Mouse (Mus musculus) hindbrain, embryonic 16.5 days (tissue): ENCODE measurements around the gene Tns1. TPM values are rescaled to one million over a fixed set of nuclear protein-coding genes. Genes with fewer than 3 reads are reported as not detected.

ENCODE experiments used
- ATAC-seq: fragments of 200-750 bp; cut with Nextera tagmentation; 2 replicates; pipeline ENCODE4 v1.8.0; 2017; ENCODE audit warnings: moderate TSS enrichment, moderate library complexity
- H3K27ac ChIP-seq: fragments of 300-500 bp; sonication (generic); 2 replicates; pipeline ENCODE4 v1.5.1; 2014; ENCODE audit warnings: low read depth, mild to moderate bottlenecking, control low read depth, low read length, moderate library complexity
- H3K27me3 ChIP-seq: fragments of 300-500 bp; sonication (generic); replicated peaks from 2 replicates; pipeline ENCODE4 v1.6.1; 2014; ENCODE audit warnings: low read length; ENCODE audit not compliant: control insufficient read depth, insufficient read depth
- H3K36me3 ChIP-seq: fragments of 300-500 bp; sonication (generic); 2 replicates; pipeline ENCODE4 v1.6.1; 2014; ENCODE audit warnings: mild to moderate bottlenecking, low read length, moderate library complexity, mixed read lengths; ENCODE audit not compliant: control insufficient read depth, insufficient read depth
- H3K4me1 ChIP-seq: fragments of 300-500 bp; sonication (generic); 2 replicates; pipeline ENCODE4 v1.6.1; 2014; ENCODE audit warnings: low read depth, low read length; ENCODE audit not compliant: control insufficient read depth, insufficient read depth
- H3K4me2 ChIP-seq: fragments of 300-500 bp; sonication (generic); 2 replicates; pipeline ENCODE4 v1.6.1; 2014; ENCODE audit warnings: mild to moderate bottlenecking, low read length, control low read depth, moderate library complexity
- H3K4me3 ChIP-seq: fragments of 300-500 bp; sonication (generic); 2 replicates; pipeline ENCODE4 v1.5.1; 2014; ENCODE audit warnings: mild to moderate bottlenecking, low read length, control low read depth, moderate library complexity
- H3K9ac ChIP-seq: fragments of 300-500 bp; sonication (generic); 2 replicates; pipeline ENCODE4 v1.6.1; 2014; ENCODE audit warnings: low read depth, mild to moderate bottlenecking, control low read depth, low read length, moderate library complexity
- H3K9me3 ChIP-seq: fragments of 300-500 bp; sonication (generic); 2 replicates; pipeline ENCODE4 v1.6.1; 2014; ENCODE audit warnings: mild to moderate bottlenecking, low read length, moderate library complexity; ENCODE audit not compliant: control insufficient read depth
- WGBS: fragments of 180-500 bp; shearing (Covaris S2); extraction: QIAGEN DNeasy Blood & Tissue Kit; methylation state at CpG from one replicate; pipeline ENCODE4 v1.1.7; 2014; 5-methylcytosine and 5-hydroxymethylcytosine counted together
- polyA plus RNA-seq: library from polyadenylated mRNA; unstranded; fragments of >200 nt; fragmentation: Nextera tagmentation; extraction: Ambion mirVana; gene quantifications from 2 replicates; pipeline ENCODE4 v1.2.1, GENCODE M21; 2015

Gene Tns1
- polyA plus RNA-seq, 1 experiment from 2014 or later = 13.5 TPM

- H3K9ac ChIP-seq = no peak overlapping the region
- no peak overlapping the region for H3K27ac ChIP-seq
- no peak for ATAC-seq
- no peak overlapping the region for H3K4me2 ChIP-seq
- no peak overlapping the region for H3K4me3 ChIP-seq
- WGBS = 89% methylated on average over 6 of the region's 6 CpGs
- no peaks in the 10 kb centered on the region for H3K9me3 ChIP-seq
- peaks cover 20% of the 10 kb centered on the region for H3K4me1 ChIP-seq
- H3K36me3 ChIP-seq = no peaks in the 10 kb centered on the region
- no peaks in the 10 kb centered on the region for H3K27me3 ChIP-seq
Measured at GRCm38 (mm10) chr1:73959344-73959743, 164.9 kb downstream of the Tns1 start.

GRCm38 (mm10) chr1:73958210-73958983 is 165.9 kb downstream of the Tns1 start:
- no peak overlapping the region for H3K4me3 ChIP-seq
- no peak for ATAC-seq
- H3K36me3 ChIP-seq = no peaks in the 10 kb centered on the region
- no peak overlapping the region for H3K4me2 ChIP-seq
- H3K27me3 ChIP-seq = no peaks in the 10 kb centered on the region
- H3K9me3 ChIP-seq = no peaks in the 10 kb centered on the region
- no peak overlapping the region for H3K27ac ChIP-seq
- 48% methylated on average over 9 of the region's 9 CpGs for WGBS
- H3K4me1 ChIP-seq = peaks cover 12% of the 10 kb centered on the region
- H3K9ac ChIP-seq = no peak overlapping the region

DNA sequence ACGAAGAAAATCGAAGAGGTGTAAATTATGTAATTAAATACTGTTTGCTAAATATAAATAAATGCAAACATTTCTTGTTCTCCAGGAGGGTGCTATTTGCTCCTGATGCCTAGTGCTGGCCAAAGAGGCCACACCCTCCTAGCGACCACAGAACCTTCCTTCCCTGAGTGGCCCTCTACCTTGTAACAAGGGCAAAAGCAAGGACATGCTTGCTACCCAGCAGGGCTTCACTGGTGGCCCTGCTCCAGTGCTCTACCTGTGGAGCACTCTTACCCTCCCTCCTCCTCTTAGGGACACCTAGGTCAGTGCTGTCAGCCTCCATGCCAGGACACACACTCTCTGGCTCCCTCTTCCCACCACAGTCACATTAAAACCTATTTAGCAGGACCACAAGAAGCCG is 166.8 kb downstream of the Tns1 start:
- Histone ChIP-seq H3K9ac (no peak overlapping the region), H3K36me3 (no peaks in the 10 kb centered on the region), H3K27ac (no peak overlapping the region), H3K27me3 (no peaks in the 10 kb centered on the region), H3K4me2 (no peak overlapping the region), H3K4me3 (no peak overlapping the region), H3K4me1 (peaks cover 4% of the 10 kb centered on the region), H3K9me3 (no peaks in the 10 kb centered on the region)
- 84% methylated on average over 4 of the region's 4 CpGs for WGBS
- no peak for ATAC-seq

- no peaks in the 10 kb centered on the region for H3K36me3 ChIP-seq
- no peak overlapping the region for H3K27ac ChIP-seq
- peaks cover 4% of the 10 kb centered on the region for H3K4me1 ChIP-seq
- no peak overlapping the region; the same call in 1 of the 2 replicates for H3K9ac ChIP-seq
- no peaks in the 10 kb centered on the region for H3K27me3 ChIP-seq
- no peaks in the 10 kb centered on the region for H3K9me3 ChIP-seq
- H3K4me3 ChIP-seq = no peak overlapping the region
- ATAC-seq = no peak
- no peak overlapping the region for H3K4me2 ChIP-seq
- WGBS = 85% methylated on average over 1 of the region's 1 CpGs
Measured at GRCm38 (mm10) chr1:73956320-73956719, 167.9 kb downstream of the Tns1 start.

- H3K36me3 ChIP-seq = no peaks in the 10 kb centered on the region
- 15% methylated on average over 4 of the region's 4 CpGs for WGBS
Measured at GRCm38 (mm10) chr1:73955259-73955842, 168.9 kb downstream of the Tns1 start.

DNA sequence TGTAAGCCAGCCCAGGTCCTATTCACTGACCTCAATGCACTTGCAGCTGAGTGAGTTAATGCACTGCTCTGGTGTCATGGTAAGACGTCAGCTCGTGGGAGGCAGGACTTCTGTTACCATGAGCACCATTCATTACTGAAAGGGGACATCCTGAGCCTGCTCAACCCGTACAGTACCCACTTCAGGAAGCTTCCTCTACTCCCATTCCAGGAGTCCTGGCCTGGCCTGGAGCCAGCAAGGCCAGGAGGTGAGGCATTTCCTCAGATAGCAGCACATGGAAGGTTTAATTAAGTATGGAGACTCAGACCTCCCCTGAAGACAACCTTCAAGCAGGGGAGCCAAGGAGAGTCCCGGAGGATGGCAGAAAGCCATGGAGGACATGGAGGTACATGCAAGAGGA is 169.6 kb downstream of the Tns1 start:
- Histone ChIP-seq H3K4me2 (no peak overlapping the region), H3K9ac (no peak overlapping the region), H3K9me3 (no peaks in the 10 kb centered on the region), H3K27me3 (no peaks in the 10 kb centered on the region), H3K36me3 (no peaks in the 10 kb centered on the region), H3K27ac (peak overlapping the region; percentile 50; the same call in 1 of the 2 replicates), H3K4me1 (peaks cover 4% of the 10 kb centered on the region), H3K4me3 (no peak overlapping the region)
- ATAC-seq = no peak
- 34% methylated on average over 3 of the region's 4 CpGs for WGBS

More at GRCm38 (mm10) chr1:73955259-73955842, 168.9 kb downstream of the Tns1 start:
- Histone ChIP-seq H3K4me1 (peaks cover 4% of the 10 kb centered on the region), H3K27ac (peak overlapping the region; percentile 50; the same call in 1 of the 2 replicates), H3K4me2 (no peak overlapping the region), H3K4me3 (no peak overlapping the region), H3K9me3 (no peaks in the 10 kb centered on the region), H3K27me3 (no peaks in the 10 kb centered on the region), H3K9ac (no peak overlapping the region)
- peak; percentile 50; the same call in 1 of the 2 replicates for ATAC-seq

DNA sequence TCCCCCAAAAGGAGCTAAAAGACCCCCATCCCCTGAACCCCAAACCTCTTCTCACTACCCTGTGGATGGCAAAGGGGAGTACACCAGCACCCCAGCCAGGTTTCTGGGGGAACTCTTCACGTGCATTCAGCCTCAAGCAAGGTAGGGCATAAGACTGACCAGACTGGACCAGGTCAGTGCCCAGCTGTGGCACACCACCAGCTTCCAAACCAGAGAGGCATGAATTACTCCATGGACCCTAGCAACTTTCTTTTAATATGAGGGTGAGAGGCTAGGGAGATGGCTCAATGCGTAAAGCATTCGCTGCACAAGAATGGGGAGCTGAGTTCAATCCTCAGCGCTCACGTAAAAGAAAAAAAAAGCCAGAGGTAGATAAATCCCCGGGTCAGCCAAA is 170.2 kb downstream of the Tns1 start:
- ATAC-seq = no peak
- no peaks in the 10 kb centered on the region for H3K27me3 ChIP-seq
- no peak overlapping the region for H3K9ac ChIP-seq
- no peak overlapping the region for H3K4me2 ChIP-seq
- H3K4me3 ChIP-seq = no peak overlapping the region
- no peaks in the 10 kb centered on the region for H3K36me3 ChIP-seq
- WGBS = 89% methylated on average over 6 of the region's 6 CpGs
- no peak overlapping the region for H3K27ac ChIP-seq
- H3K9me3 ChIP-seq = no peaks in the 10 kb centered on the region
- H3K4me1 ChIP-seq = peaks cover 4% of the 10 kb centered on the region

- no peak overlapping the region for H3K4me2 ChIP-seq
- no peaks in the 10 kb centered on the region for H3K27me3 ChIP-seq
- no peak overlapping the region for H3K27ac ChIP-seq
- no peaks in the 10 kb centered on the region for H3K36me3 ChIP-seq
- no peak overlapping the region for H3K9ac ChIP-seq
- H3K9me3 ChIP-seq = no peaks in the 10 kb centered on the region
- peaks cover 4% of the 10 kb centered on the region for H3K4me1 ChIP-seq
- WGBS = 84% methylated on average over 19 of the region's 20 CpGs
- H3K4me3 ChIP-seq = no peak overlapping the region
- ATAC-seq = no peak
Measured at GRCm38 (mm10) chr1:73953317-73954014, 170.8 kb downstream of the Tns1 start.

- Histone ChIP-seq H3K27me3 (no peaks in the 10 kb centered on the region), H3K36me3 (no peaks in the 10 kb centered on the region)
- 78% methylated on average over 10 of the region's 10 CpGs for WGBS
Measured at GRCm38 (mm10) chr1:73952598-73952997, 171.7 kb downstream of the Tns1 start.

More at GRCm38 (mm10) chr1:73952598-73952997, 171.7 kb downstream of the Tns1 start:
- no peak for ATAC-seq
- no peak overlapping the region for H3K9ac ChIP-seq
- H3K4me2 ChIP-seq = no peak overlapping the region
- no peak overlapping the region for H3K4me3 ChIP-seq
- H3K4me1 ChIP-seq = peaks cover 4% of the 10 kb centered on the region
- H3K27ac ChIP-seq = no peak overlapping the region
- no peaks in the 10 kb centered on the region for H3K9me3 ChIP-seq
